Mouse (Mus musculus) midbrain, embryonic 10.5 days (tissue): Measurements from ENCODE around the gene Hipk2. TPM values are rescaled to one million over a fixed set of nuclear protein-coding genes. Genes with fewer than 3 reads are reported as not detected.

ENCODE experiments used
- DNase-seq: peaks from one replicate; pipeline ENCODE4 v3.0.0-alpha.2; 2017; ENCODE audit warnings: low spot score
- H3K27ac ChIP-seq: fragments of 300-500 bp; sonication (generic); replicated peaks from 2 replicates; pipeline ENCODE4 v1.5.1; 2016; ENCODE audit warnings: mild to moderate bottlenecking
- H3K27me3 ChIP-seq: fragments of 300-500 bp; sonication (generic); 2 replicates; pipeline ENCODE4 v1.6.1; 2016; ENCODE audit warnings: low read depth, mild to moderate bottlenecking; ENCODE audit not compliant: poor library complexity, severe bottlenecking
- H3K36me3 ChIP-seq: fragments of 300-500 bp; sonication (generic); 2 replicates; pipeline ENCODE4 v1.6.1; 2016; ENCODE audit warnings: mild to moderate bottlenecking, moderate library complexity
- H3K4me1 ChIP-seq: fragments of 300-500 bp; sonication (generic); 2 replicates; pipeline ENCODE4 v1.6.1; 2016
- H3K4me3 ChIP-seq: fragments of 300-500 bp; sonication (generic); 2 replicates; pipeline ENCODE4 v1.5.1; 2016; ENCODE audit warnings: mild to moderate bottlenecking, moderate library complexity
- H3K9me3 ChIP-seq: fragments of 300-500 bp; sonication (generic); replicated peaks from 2 replicates; pipeline ENCODE4 v1.6.1; 2016; ENCODE audit warnings: mild to moderate bottlenecking
- WGBS: fragments of 180-500 bp; shearing (Covaris S2); methylation state at CpG from one replicate; pipeline ENCODE4 v1.1.7; 2016; 5-methylcytosine and 5-hydroxymethylcytosine counted together
- polyA plus RNA-seq: library from polyadenylated mRNA; unstranded; fragments of >200 nt; fragmentation: Nextera tagmentation; extraction: Ambion mirVana; gene quantifications from 2 replicates; pipeline ENCODE4 v1.2.1, GENCODE M21; 2016

Gene Hipk2
- polyA plus RNA-seq, 1 experiment from 2014 or later = 25.9 TPM

DNA sequence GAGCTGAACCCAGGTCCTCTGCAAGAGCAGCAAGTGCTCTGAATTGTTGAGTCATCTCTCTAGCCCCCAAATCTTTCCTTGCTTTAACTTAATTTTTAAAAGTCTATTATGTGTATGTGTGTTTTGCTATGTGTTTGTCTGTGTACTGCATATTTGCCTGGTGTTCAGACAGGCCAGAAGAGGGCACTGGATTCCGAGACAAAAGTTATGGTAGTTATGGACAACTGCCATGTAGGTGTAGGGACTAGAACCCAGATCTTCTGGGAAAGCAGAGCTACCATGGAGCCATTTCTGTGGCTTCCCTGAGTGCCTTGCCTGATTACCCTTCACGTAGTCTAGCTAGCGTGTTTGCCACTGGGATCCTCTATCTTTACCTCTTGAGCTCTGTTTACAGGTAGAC lies 134.9 kb downstream of the Hipk2 start:
- Histone ChIP-seq H3K27ac (no peak overlapping the region), H3K36me3 (peaks cover 98% of the 10 kb centered on the region), H3K4me3 (no peak overlapping the region), H3K4me1 (no peaks in the 10 kb centered on the region), H3K27me3 (no peaks in the 10 kb centered on the region), H3K9me3 (no peaks in the 10 kb centered on the region)
- DNase-seq = no peak
- WGBS = 94% methylated on average over 3 of the region's 3 CpGs

GRCm38 (mm10) chr6:38739266-38739665 lies 136.7 kb downstream of the Hipk2 start:
- Histone ChIP-seq H3K27ac (no peak overlapping the region), H3K9me3 (no peaks in the 10 kb centered on the region), H3K4me1 (no peaks in the 10 kb centered on the region), H3K27me3 (no peaks in the 10 kb centered on the region), H3K4me3 (no peak overlapping the region), H3K36me3 (peaks cover 98% of the 10 kb centered on the region)
- WGBS = 61% methylated on average over 3 of the region's 3 CpGs
- DNase-seq = no peak

DNA sequence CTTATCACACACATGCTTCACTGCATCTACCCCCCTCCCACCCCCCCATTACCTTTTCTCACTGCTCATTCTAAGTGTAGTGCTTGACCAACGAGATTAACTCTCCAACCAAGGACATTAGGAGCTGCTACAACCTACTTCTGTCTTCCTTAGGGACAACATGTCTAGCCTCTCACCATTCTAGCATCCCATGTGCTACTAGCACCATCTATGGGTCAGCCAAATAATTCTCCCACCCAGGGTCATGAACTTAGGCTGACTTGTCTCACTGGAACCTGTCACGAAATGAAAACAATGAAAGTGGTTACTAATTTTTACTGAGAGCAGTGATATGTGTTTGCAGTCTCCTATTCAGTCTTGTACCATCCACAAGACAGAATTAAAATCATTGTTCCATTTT lies 138.2 kb downstream of the Hipk2 start:
- no peak overlapping the region for H3K27ac ChIP-seq
- no peaks in the 10 kb centered on the region for H3K9me3 ChIP-seq
- WGBS = 72% methylated on average over 2 of the region's 2 CpGs
- peaks cover 98% of the 10 kb centered on the region for H3K36me3 ChIP-seq
- H3K4me3 ChIP-seq = no peak overlapping the region
- no peaks in the 10 kb centered on the region for H3K27me3 ChIP-seq
- no peaks in the 10 kb centered on the region for H3K4me1 ChIP-seq
- no peak for DNase-seq

DNA sequence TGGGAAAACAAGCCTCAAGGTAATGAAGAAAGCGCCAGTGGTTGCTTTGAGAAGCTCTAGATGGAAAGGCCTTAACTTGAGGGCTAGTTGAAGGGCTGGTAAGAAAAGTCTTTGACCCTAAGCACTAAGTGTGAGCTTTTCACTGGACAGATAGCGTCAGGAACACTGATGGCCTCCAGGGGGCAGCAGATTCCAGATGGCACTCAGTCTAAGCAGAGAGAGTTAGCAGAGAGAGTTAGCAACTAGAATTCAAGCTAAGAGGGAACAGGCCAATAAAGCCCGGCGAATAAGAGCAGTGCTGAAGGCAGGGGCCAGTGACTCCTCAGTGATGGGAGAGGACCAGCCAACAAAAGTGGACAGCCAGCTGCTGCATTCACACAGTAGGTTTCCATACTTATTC lies 139.7 kb downstream of the Hipk2 start:
- Histone ChIP-seq H3K9me3 (no peaks in the 10 kb centered on the region), H3K36me3 (peaks cover 97% of the 10 kb centered on the region), H3K4me1 (peaks cover 5% of the 10 kb centered on the region; the same call in 1 of the 2 replicates), H3K4me3 (no peak overlapping the region), H3K27ac (no peak overlapping the region), H3K27me3 (no peaks in the 10 kb centered on the region)
- peak; percentile 67 for DNase-seq
- WGBS = 29% methylated on average over 4 of the region's 4 CpGs

DNA sequence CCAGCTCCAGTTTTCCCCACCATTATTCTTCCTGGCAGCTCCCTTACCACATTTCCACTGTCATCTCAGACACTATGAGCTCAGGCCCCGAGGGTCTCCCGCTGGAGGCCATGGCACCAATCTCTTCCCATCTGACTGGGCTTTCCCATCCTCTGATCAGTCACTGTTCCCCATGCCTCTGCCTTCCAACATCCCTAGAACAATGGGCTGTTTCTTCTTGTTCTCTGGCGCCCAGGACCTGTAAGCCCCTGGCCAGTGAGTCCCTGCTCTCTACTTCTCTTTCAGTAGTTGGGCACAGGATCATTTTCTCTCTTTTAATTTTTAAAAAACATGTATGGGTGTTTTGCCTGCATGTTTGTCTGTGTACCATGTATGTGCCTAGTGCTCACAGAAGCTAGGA lies 143.3 kb downstream of the Hipk2 start:
- H3K27ac ChIP-seq = no peak overlapping the region
- H3K9me3 ChIP-seq = no peaks in the 10 kb centered on the region
- DNase-seq = no peak
- peaks cover 21% of the 10 kb centered on the region for H3K4me1 ChIP-seq
- no peaks in the 10 kb centered on the region for H3K27me3 ChIP-seq
- 90% methylated on average over 3 of the region's 3 CpGs for WGBS
- no peak overlapping the region for H3K4me3 ChIP-seq
- H3K36me3 ChIP-seq = peaks cover 96% of the 10 kb centered on the region

GRCm38 (mm10) chr6:38730169-38731146 lies 145.5 kb downstream of the Hipk2 start:
- 79% methylated on average over 15 of the region's 15 CpGs for WGBS
- no peaks in the 10 kb centered on the region for H3K9me3 ChIP-seq
- no peak for DNase-seq
- peak overlapping the region; percentile 74; the same call in 1 of the 2 replicates for H3K27ac ChIP-seq
- peaks cover 30% of the 10 kb centered on the region for H3K4me1 ChIP-seq
- peaks cover 79% of the 10 kb centered on the region for H3K36me3 ChIP-seq
- peaks cover 4% of the 10 kb centered on the region; the same call in 1 of the 2 replicates for H3K27me3 ChIP-seq
- no peak overlapping the region for H3K4me3 ChIP-seq

- peaks cover 4% of the 10 kb centered on the region; the same call in 1 of the 2 replicates for H3K27me3 ChIP-seq
- WGBS = 92% methylated on average over 3 of the region's 3 CpGs
- no peaks in the 10 kb centered on the region for H3K9me3 ChIP-seq
- peaks cover 17% of the 10 kb centered on the region for H3K4me1 ChIP-seq
- peaks cover 68% of the 10 kb centered on the region for H3K36me3 ChIP-seq
- no peak for DNase-seq
- no peak overlapping the region for H3K27ac ChIP-seq
- no peak overlapping the region for H3K4me3 ChIP-seq
Measured at GRCm38 (mm10) chr6:38725515-38725914, 150.4 kb downstream of the Hipk2 start.

DNA sequence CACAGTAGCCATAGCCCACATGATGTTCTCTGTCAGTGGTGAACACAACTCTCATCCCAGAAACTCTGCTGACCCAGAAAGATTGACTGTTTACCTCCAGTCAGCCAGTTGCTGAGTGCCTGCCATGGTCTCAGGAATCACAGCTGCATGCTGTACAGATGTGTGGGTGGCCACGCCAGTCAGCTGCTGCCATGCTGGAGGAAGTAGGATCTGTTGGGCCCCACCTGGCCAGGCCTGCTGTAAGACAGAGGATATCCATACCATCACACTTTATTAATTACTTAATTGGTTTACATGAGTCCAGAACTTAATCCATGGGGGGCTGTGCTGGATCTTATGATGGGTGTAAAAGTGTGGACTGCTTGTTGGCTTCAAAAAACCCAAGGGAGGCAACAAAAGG lies 154.6 kb downstream of the Hipk2 start:
- Histone ChIP-seq H3K4me3 (no peak overlapping the region), H3K27ac (no peak overlapping the region), H3K4me1 (no peaks in the 10 kb centered on the region), H3K27me3 (peaks cover 4% of the 10 kb centered on the region; the same call in 1 of the 2 replicates), H3K36me3 (peaks cover 83% of the 10 kb centered on the region), H3K9me3 (no peaks in the 10 kb centered on the region)
- WGBS = 87% methylated on average over 1 of the region's 1 CpGs
- no peak for DNase-seq

- WGBS = 83% methylated on average over 6 of the region's 6 CpGs
- no peaks in the 10 kb centered on the region for H3K4me1 ChIP-seq
- peaks cover 91% of the 10 kb centered on the region for H3K36me3 ChIP-seq
- H3K9me3 ChIP-seq = no peaks in the 10 kb centered on the region
- no peak for DNase-seq
- no peak overlapping the region for H3K4me3 ChIP-seq
- no peaks in the 10 kb centered on the region for H3K27me3 ChIP-seq
- no peak overlapping the region for H3K27ac ChIP-seq
Measured at GRCm38 (mm10) chr6:38719229-38719628, 156.7 kb downstream of the Hipk2 start.

DNA sequence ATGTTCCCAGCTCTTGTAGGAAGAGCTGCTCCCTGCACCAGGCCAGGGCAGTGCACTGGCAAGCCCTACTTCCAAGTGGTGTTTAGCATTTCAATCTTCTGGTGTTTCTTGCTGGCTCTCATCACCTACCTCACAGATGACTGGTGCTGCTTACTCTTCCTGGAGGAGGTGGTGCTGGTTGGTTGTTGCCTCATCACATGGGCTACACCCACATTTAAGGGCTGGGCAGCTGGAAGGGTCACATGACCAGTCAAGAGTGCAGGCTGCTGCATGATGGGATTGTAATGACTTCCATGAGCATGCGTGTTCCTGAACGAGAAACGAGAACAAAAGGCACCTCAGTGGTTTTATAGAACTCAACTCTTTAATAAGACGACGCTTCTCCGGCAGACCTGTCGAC lies 157.3 kb downstream of the Hipk2 start:
- Histone ChIP-seq H3K27ac (no peak overlapping the region), H3K9me3 (no peaks in the 10 kb centered on the region), H3K4me1 (no peaks in the 10 kb centered on the region), H3K36me3 (peaks cover 92% of the 10 kb centered on the region), H3K4me3 (no peak overlapping the region), H3K27me3 (no peaks in the 10 kb centered on the region)
- no peak for DNase-seq
- WGBS = 94% methylated on average over 7 of the region's 7 CpGs

DNA sequence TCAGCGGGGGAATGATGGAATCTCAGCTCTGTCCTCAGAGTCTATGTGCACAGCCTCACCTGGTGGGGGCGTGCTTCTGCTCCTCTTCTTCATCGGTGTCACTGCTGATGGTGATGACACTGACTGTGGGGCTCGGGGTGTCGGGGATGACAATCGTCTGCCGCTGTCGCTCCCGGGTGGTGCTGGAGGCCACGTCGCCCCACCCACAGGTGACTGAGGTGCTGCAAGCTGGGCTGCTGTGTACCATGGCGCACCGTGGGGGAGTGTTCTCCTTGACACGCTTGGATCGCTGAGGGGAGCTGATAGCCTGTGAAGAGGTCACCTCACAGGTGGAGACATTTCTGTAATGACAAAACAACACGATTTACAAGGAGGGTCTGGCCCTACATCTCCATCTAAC lies 160.1 kb downstream of the Hipk2 start:
- Histone ChIP-seq H3K9me3 (no peaks in the 10 kb centered on the region), H3K27ac (no peak overlapping the region), H3K4me1 (no peaks in the 10 kb centered on the region), H3K36me3 (peaks cover 100% of the 10 kb centered on the region), H3K4me3 (no peak overlapping the region), H3K27me3 (no peaks in the 10 kb centered on the region)
- WGBS = 94% methylated on average over 16 of the region's 16 CpGs
- no peak for DNase-seq

- no peak for DNase-seq
- WGBS = 92% methylated on average over 19 of the region's 19 CpGs
- Histone ChIP-seq H3K27me3 (no peaks in the 10 kb centered on the region), H3K4me3 (no peak overlapping the region), H3K36me3 (peaks cover 100% of the 10 kb centered on the region), H3K27ac (no peak overlapping the region), H3K4me1 (no peaks in the 10 kb centered on the region), H3K9me3 (no peaks in the 10 kb centered on the region)
Measured at GRCm38 (mm10) chr6:38713957-38714898, 161.7 kb downstream of the Hipk2 start.
